Comparison of ENCODE assay signal across 33 mouse cellular contexts in genomic region chr7:141410631-141411030, GRCm38 (mm10). TPM values are rescaled to one million over a fixed set of nuclear protein-coding genes. Genes with fewer than 3 reads are reported as not detected.
DNase-seq lines count a peak whose midpoint lies in the region; ATAC-seq lines count a peak whose summit lies in the region.
"Had no signal": no experiment of that assay in that cellular context is flagged by ENCODE, and none has a peak within 500 bp of the region (broad histone marks: within the 10 kb centered on the region; RNA-seq: fewer than 3 reads in every experiment).

No protein-coding gene starts in this region.

- no peak for ATAC-seq in heart, embryonic 13.5 days (ENCODE audit: extremely low read depth, insufficient number of reproducible peaks, low FRiP score, low TSS enrichment)
- ATAC-seq in liver, embryonic 13.5 days (ENCODE audit: low read depth) = no peak
- no peak for ATAC-seq in liver, embryonic 11.5 days (replicated peaks; ENCODE audit: low FRiP score)
- ATAC-seq in erythroid progenitor cell, adult 5-6 weeks (replicated peaks; ENCODE audit: low FRiP score, poor library complexity, severe bottlenecking) = no peak
- ATAC-seq: CD4-positive, CD25-positive, alpha-beta regulatory T cell, adult 4 months; forebrain, embryonic 16.5 days; hindbrain, postnatal 0 days; intestine, embryonic 15.5 days had no signal

- peak; percentile 61 for DNase-seq in cerebellum, adult 9-11 months
- no peak for DNase-seq in cerebellum, adult 11-12 months
- DNase-seq in heart, postnatal 36 days = no peak
- DNase-seq in liver, embryonic 13.5 days = no peak
- DNase-seq in liver, embryonic 11.5 days (ENCODE audit: low spot score) = no peak
- DNase-seq: adrenal gland, postnatal 14 days; gastrocnemius, adult 2 months; gastrocnemius, postnatal 36 days; heart, adult 2 months; heart, postnatal 4 days; kidney, adult 2 months; kidney, postnatal 36 days; lung, adult 2 months; lung, postnatal 10 days; midbrain, embryonic 14.5 days; right cerebral cortex, postnatal 25 days; thymus, postnatal 14 days had no signal

- no peak overlapping the region for H3K4me2 ChIP-seq in heart, embryonic 13.5 days
- no peak overlapping the region for H3K4me2 ChIP-seq in liver, embryonic 13.5 days
- H3K4me2 ChIP-seq in liver, embryonic 11.5 days = no peak overlapping the region
- H3K4me2 ChIP-seq: heart, embryonic 15.5 days; intestine, embryonic 15.5 days; limb, embryonic 12.5 days; neural tube, embryonic 15.5 days; stomach, embryonic 15.5 days had no signal

- H3K4me1 ChIP-seq in heart, embryonic 13.5 days = peaks cover 18% of the 10 kb centered on the region
- peaks cover 34% of the 10 kb centered on the region for H3K4me1 ChIP-seq in liver, embryonic 13.5 days (replicated peaks)
- peaks cover 14% of the 10 kb centered on the region for H3K4me1 ChIP-seq in liver, embryonic 11.5 days (replicated peaks; ENCODE audit: control insufficient read depth, insufficient read depth, low read length)

- peak overlapping the region; percentile 3; the same call in 1 of the 2 replicates for H3K9ac ChIP-seq in heart, embryonic 13.5 days
- H3K9ac ChIP-seq in liver, embryonic 13.5 days = 0 out of 2 replicates have a peak overlapping the region, but pooled peaks have one; percentile 3
- H3K9ac ChIP-seq in liver, embryonic 11.5 days (ENCODE audit: low read depth, low read length) = no peak overlapping the region
- H3K9ac ChIP-seq: heart, embryonic 15.5 days; intestine, embryonic 15.5 days; limb, embryonic 12.5 days; neural tube, embryonic 15.5 days; stomach, embryonic 15.5 days had no signal

- intact Hi-C loops in heart, postnatal 36 days (cut with DNase I) = loop anchor here (5.0 kb wide), 1 partner anchor 47 kb away; the partner anchor contains the start of gene Pnpla2

- WGBS in heart, embryonic 13.5 days = 82% methylated on average over 8 of the region's 8 CpGs
- 84% methylated on average over 8 of the region's 8 CpGs for WGBS in liver, embryonic 13.5 days (ENCODE audit: insufficient replicate concordance)
- 91% methylated on average over 8 of the region's 8 CpGs for WGBS in liver, embryonic 11.5 days

- H3K9me3 ChIP-seq in heart, embryonic 13.5 days = no peaks in the 10 kb centered on the region
- H3K9me3 ChIP-seq in liver, embryonic 13.5 days (replicated peaks) = no peaks in the 10 kb centered on the region
- H3K9me3 ChIP-seq in liver, embryonic 11.5 days (ENCODE audit: control insufficient read depth, low read length) = no peaks in the 10 kb centered on the region
- H3K9me3 ChIP-seq: heart, embryonic 15.5 days; intestine, embryonic 15.5 days; limb, embryonic 12.5 days; neural tube, embryonic 15.5 days; stomach, embryonic 15.5 days had no signal

- no peaks in the 10 kb centered on the region for H3K27me3 ChIP-seq in heart, embryonic 13.5 days (replicated peaks)
- no peaks in the 10 kb centered on the region for H3K27me3 ChIP-seq in liver, embryonic 13.5 days
- H3K27me3 ChIP-seq in liver, embryonic 11.5 days (replicated peaks; ENCODE audit: control insufficient read depth, insufficient read depth, low read length) = no peaks in the 10 kb centered on the region
- H3K27me3 ChIP-seq: heart, embryonic 15.5 days; intestine, embryonic 15.5 days; limb, embryonic 12.5 days; neural tube, embryonic 15.5 days; stomach, embryonic 15.5 days had no signal

- H3K27ac ChIP-seq in heart, embryonic 13.5 days (replicated peaks) = no peak overlapping the region
- no peak overlapping the region for H3K27ac ChIP-seq in liver, embryonic 13.5 days
- H3K27ac ChIP-seq in liver, embryonic 11.5 days (ENCODE audit: low read depth, low read length) = no peak overlapping the region
- H3K27ac ChIP-seq: gastrocnemius, adult 2 months; heart, adult 2 months; heart, embryonic 15.5 days; hindbrain, postnatal 0 days; intestine, embryonic 15.5 days; layer of hippocampus, adult 2 months; left cerebral cortex, adult 2 months; limb, embryonic 12.5 days; macrophage; neural tube, embryonic 15.5 days; stomach, embryonic 15.5 days had no signal

- H3K4me3 ChIP-seq in heart, embryonic 13.5 days = no peak overlapping the region
- no peak overlapping the region for H3K4me3 ChIP-seq in liver, embryonic 13.5 days (replicated peaks)
- H3K4me3 ChIP-seq in liver, embryonic 11.5 days (ENCODE audit: low read depth, low read length) = no peak overlapping the region
- H3K4me3 ChIP-seq: gastrocnemius, adult 2 months; heart, adult 2 months; heart, embryonic 15.5 days; intestine, embryonic 15.5 days; layer of hippocampus, adult 2 months; left cerebral cortex, adult 2 months; limb, embryonic 12.5 days; neural tube, embryonic 15.5 days; stomach, embryonic 15.5 days had no signal

- H3K36me3 ChIP-seq in heart, embryonic 13.5 days = peaks cover 40% of the 10 kb centered on the region
- peaks cover 30% of the 10 kb centered on the region for H3K36me3 ChIP-seq in liver, embryonic 13.5 days
- H3K36me3 ChIP-seq in liver, embryonic 11.5 days (ENCODE audit: control insufficient read depth, insufficient read depth, low read length) = peaks cover 9% of the 10 kb centered on the region

RNA-seq across cellular contexts. Expression of gene Gatd1, which starts 3.3 kb away (rescaled TPM):
- 27.0 and 29.9 TPM in 2 replicates for polyA plus RNA-seq in heart, embryonic 13.5 days (2015; fragmentation: Nextera tagmentation; extraction: Ambion mirVana)
- total RNA-seq in heart, postnatal 36 days (2021) = 10 to 100 TPM; 14.9 to 16.7 TPM
- 18.1 and 18.3 TPM in 2 replicates for polyA plus RNA-seq in liver, embryonic 13.5 days (2015; fragmentation: Nextera tagmentation; extraction: Ambion mirVana)
- 35.0 and 41.6 TPM in 2 replicates for polyA plus RNA-seq in liver, embryonic 11.5 days (2014; fragmentation: Nextera tagmentation; extraction: Ambion mirVana)
- 3.4 and 14.4 TPM in 2 replicates for total RNA-seq in erythroid progenitor cell, adult 5-6 weeks (2015; ENCODE audit: low replicate concordance)
- 4.4 and 9.2 TPM in 2 replicates for total RNA-seq in erythroid progenitor cell, adult 5-6 weeks (2017; ENCODE audit: low replicate concordance)

RNA-seq across cellular contexts. Expression of gene Taldo1, which starts 18.6 kb away (rescaled TPM):
- 248 and 250 TPM in 2 replicates for polyA plus RNA-seq in heart, embryonic 13.5 days (2015; fragmentation: Nextera tagmentation; extraction: Ambion mirVana)
- total RNA-seq in heart, postnatal 36 days (2021) = 100 to 1,000 TPM; 114 to 116 TPM
- 518 and 542 TPM in 2 replicates for polyA plus RNA-seq in liver, embryonic 13.5 days (2015; fragmentation: Nextera tagmentation; extraction: Ambion mirVana)
- 442 and 472 TPM in 2 replicates for polyA plus RNA-seq in liver, embryonic 11.5 days (2014; fragmentation: Nextera tagmentation; extraction: Ambion mirVana)
- 108 and 138 TPM in 2 replicates for total RNA-seq in erythroid progenitor cell, adult 5-6 weeks (2015; ENCODE audit: low replicate concordance)
- total RNA-seq in erythroid progenitor cell, adult 5-6 weeks (2017; ENCODE audit: low replicate concordance) = 354 and 496 TPM in 2 replicates

RNA-seq across cellular contexts. Expression of gene Cend1, which starts 18.7 kb away (rescaled TPM):
- 8.1 and 9.8 TPM in 2 replicates for polyA plus RNA-seq in heart, embryonic 13.5 days (2015; fragmentation: Nextera tagmentation; extraction: Ambion mirVana)
- total RNA-seq in heart, postnatal 36 days (2021) = 1 to 10 TPM in 1 of 2 experiments, under 1 TPM in 1; 0.80 to 1.5 TPM
- polyA plus RNA-seq in liver, embryonic 13.5 days (2015; fragmentation: Nextera tagmentation; extraction: Ambion mirVana) = 0.10 and 0.14 TPM in 2 replicates
- 0.16 and 0.27 TPM in 2 replicates for polyA plus RNA-seq in liver, embryonic 11.5 days (2014; fragmentation: Nextera tagmentation; extraction: Ambion mirVana)
- total RNA-seq in erythroid progenitor cell, adult 5-6 weeks (2015; ENCODE audit: low replicate concordance) = not detected in 2 replicates
- not detected in 2 replicates for total RNA-seq in erythroid progenitor cell, adult 5-6 weeks (2017; ENCODE audit: low replicate concordance)
- total RNA-seq: common myeloid progenitor, adult 5-6 weeks; liver, adult 2 months; megakaryocyte-erythroid progenitor cell, adult 5-6 weeks had no signal
- polyA plus RNA-seq: CD4-positive, CD25-positive, alpha-beta regulatory T cell, adult 4 months; macrophage had no signal

RNA-seq across cellular contexts. Expression of gene Slc25a22, which starts 27.1 kb away (rescaled TPM):
- 17.3 and 19.1 TPM in 2 replicates for polyA plus RNA-seq in heart, embryonic 13.5 days (2015; fragmentation: Nextera tagmentation; extraction: Ambion mirVana)
- 10 to 100 TPM; 60.0 to 96.2 TPM for total RNA-seq in heart, postnatal 36 days (2021)
- polyA plus RNA-seq in liver, embryonic 13.5 days (2015; fragmentation: Nextera tagmentation; extraction: Ambion mirVana) = 16.6 and 20.4 TPM in 2 replicates
- 36.9 and 39.4 TPM in 2 replicates for polyA plus RNA-seq in liver, embryonic 11.5 days (2014; fragmentation: Nextera tagmentation; extraction: Ambion mirVana)
- 28.5 and 37.3 TPM in 2 replicates for total RNA-seq in erythroid progenitor cell, adult 5-6 weeks (2015; ENCODE audit: low replicate concordance)
- 1.4 and 7.1 TPM in 2 replicates for total RNA-seq in erythroid progenitor cell, adult 5-6 weeks (2017; ENCODE audit: low replicate concordance)

RNA-seq across cellular contexts. Expression of gene Pidd1, which starts 33.2 kb away (rescaled TPM):
- polyA plus RNA-seq in heart, embryonic 13.5 days (2015; fragmentation: Nextera tagmentation; extraction: Ambion mirVana) = 8.1 and 9.4 TPM in 2 replicates
- under 1 TPM; 0.60 to 0.78 TPM for total RNA-seq in heart, postnatal 36 days (2021)
- polyA plus RNA-seq in liver, embryonic 13.5 days (2015; fragmentation: Nextera tagmentation; extraction: Ambion mirVana) = 10.9 and 11.4 TPM in 2 replicates
- polyA plus RNA-seq in liver, embryonic 11.5 days (2014; fragmentation: Nextera tagmentation; extraction: Ambion mirVana) = 22.5 and 22.7 TPM in 2 replicates
- 34.2 and 34.4 TPM in 2 replicates for total RNA-seq in erythroid progenitor cell, adult 5-6 weeks (2015; ENCODE audit: low replicate concordance)
- total RNA-seq in erythroid progenitor cell, adult 5-6 weeks (2017; ENCODE audit: low replicate concordance) = 14.0 and 19.1 TPM in 2 replicates
